Mouse (Mus musculus): Measurements from ENCODE around the gene Zfp473.
"Not testable (repeated sequence)": the region's sequence is repeated elsewhere in the genome, so short reads cannot be mapped to it uniquely, and the experiment has no call there.

The Zfp473 gene

DNA sequence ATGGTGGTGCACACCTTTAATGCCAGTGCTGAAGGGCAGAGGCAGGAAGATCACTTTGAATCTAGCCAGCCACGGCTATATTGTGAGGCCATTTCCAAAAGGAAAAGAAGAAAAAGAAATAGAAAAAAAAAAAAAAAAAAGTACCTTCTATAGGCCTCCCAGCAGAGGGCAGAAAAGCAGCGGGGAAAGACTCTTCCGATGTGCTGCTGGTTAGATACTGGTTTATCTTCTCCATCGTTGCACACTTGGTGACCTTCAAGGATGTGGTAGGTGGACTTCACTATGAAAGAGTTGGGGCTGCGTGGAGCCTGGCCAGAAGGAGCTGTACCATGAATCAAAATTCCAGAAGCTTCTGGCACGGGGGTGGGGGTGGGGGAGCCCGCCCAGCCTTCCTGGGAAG is 26.5 kb downstream of the Zfp473 start:
- no peak for DNase-seq (ENCODE audit: extremely low spot score, low read depth, low spot score)

DNA sequence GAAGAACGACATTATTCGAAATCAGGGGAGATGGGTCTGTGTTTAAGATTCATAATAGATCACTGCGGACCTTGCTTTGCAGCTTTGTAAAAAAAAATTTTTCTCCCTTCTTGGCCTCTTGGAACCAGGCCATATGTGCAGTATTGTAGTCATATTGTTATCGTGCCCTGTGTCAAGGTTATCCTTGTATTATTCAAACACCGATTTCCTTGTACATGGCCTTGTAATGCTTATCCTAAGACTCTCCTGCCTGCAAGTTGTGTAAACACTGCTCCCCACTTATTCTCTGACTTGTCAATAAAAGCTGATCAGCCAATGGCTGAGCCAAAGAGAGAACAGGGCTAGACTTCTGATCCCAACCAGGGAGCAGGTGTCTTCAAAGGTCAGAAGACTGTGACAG is 28.8 kb downstream of the Zfp473 start:
- DNase-seq (ENCODE audit: extremely low spot score, low read depth, low spot score): no peak

DNA sequence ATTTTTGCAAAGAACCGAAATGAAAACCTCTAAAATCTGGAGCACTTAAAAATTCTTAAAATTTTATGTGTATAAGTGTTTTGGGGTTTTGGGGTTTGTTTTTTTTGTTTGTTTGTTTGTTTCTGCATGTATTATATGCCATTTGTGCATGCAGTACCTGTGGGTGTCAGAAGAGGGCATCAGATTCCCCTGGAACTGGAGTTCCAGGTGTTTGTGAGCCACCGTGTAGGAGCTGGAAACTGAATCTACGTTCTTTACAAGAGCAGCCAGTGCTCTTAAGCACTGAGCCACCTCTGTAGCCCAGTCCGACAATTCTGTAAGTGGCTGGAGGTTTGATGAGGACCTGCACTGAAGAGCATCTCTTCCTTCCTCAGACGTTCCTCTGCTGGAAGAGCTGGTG is 41.0 kb downstream of the Zfp473 start:
- DNase-seq (ENCODE audit: extremely low spot score, low read depth, low spot score): no peak

DNA sequence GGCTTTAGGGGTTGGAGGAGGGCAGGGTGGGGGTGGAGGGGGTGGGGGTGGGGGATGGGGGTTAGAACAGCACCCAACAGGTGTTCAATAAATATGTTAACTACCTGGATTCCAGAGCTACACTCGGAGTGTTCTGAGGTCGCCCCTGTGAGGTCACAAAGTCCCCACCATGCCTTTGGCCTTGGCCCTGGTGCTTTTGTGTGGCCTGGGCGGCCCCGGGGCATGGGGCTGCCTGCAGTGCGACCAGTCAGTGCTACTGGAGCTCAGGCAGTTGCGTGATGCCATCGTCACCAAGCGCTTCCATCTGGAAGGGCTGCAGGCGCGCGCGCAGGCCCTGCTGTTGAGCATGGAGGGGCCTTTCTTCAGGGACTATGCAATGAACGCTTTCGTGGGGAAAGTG is 42.3 kb downstream of the Zfp473 start, which contains the start of gene Izumo2:
TSS of gene Izumo2 (plus strand) at position 169 of the 400 bp plus-strand sequence.
- no peak for DNase-seq (ENCODE audit: extremely low spot score, low read depth, low spot score)

DNA sequence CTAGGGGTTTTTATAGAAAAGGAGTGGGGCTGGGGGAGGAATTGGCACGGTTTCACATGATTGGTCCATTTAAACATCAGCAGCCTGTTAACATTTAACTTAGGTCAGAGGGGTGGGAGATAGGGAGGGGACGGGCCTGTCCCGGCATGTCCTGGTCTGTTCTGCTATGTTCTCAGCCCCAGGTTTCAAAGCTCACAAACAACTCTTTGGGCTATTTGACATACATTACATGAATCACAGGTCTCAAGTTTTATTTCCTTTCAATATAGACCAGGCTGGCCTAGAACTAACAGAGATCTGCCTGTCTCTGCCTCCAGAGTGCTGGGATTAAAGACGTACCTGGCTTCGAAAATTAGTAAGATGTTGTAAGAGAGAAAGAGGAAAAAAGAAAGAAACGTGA is 42.8 kb downstream of the Zfp473 start:
- not testable (repeated sequence) for DNase-seq (ENCODE audit: extremely low spot score, low read depth, low spot score)

DNA sequence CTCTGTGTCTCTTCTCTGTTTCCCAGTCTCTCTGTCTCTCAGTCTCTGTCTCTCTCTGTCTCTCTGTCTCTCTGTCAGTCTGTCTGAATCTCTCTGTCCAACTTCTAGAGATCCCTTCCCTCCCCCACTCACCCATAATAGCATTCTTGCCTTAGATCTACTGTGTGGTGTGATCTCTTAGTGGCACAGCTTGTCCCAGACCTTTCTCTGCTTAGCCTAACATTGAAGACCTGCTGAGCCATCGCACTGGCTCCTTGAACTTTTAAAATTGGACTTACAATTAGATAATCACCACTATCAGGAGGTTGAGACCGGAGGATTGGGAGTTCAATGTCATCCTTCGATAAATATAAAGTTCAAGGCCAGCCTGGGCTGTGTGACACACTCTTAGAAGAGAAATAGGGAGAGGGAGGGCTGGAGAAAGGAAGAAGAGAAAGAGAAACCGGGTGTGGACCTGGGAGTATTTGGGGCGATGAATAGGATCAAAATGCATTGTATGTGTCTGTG is 43.6 kb downstream of the Zfp473 start:
- DNase-seq (ENCODE audit: extremely low spot score, low read depth, low spot score): no peak

DNA sequence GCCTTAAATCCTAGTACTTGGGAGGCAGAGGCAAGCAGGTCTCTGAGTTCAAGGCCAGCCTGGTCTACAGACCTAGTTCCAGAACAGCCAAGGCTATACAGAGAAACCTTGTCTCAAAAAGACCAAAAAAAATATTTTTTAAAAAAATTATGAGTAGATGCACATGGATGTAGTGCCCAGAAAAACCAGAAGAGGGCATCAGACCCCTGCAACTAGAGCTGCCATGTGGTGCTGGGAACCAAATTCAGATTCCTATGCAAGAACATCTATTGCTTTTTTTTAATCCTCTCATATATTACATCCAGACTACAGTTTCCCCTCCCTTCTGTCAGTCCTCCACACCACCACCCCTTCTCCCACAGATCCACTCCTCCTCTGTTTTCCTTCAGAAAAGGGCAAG is 44.5 kb downstream of the Zfp473 start:
- DNase-seq (ENCODE audit: extremely low spot score, low read depth, low spot score): no peak

DNA sequence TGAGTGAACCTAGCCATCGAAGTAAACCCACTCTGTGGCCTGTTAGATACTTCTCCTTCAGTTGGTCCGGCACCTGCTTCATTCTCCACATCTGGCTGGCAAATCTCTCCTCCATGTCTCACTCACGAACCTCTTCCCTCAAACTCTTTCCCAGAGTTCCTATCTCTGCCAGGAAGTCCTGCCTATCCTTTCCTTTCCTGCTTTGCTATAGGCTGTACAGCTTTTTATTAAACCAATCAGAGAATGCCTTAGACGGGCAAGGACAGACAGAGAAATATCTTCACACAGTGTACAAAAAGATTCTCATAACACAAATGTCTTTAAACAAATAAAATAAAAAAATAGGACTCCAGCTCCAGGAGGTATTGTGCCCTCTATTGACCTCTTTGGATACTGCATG is 45.8 kb downstream of the Zfp473 start:
- DNase-seq (ENCODE audit: extremely low spot score, low read depth, low spot score): no peak

DNA sequence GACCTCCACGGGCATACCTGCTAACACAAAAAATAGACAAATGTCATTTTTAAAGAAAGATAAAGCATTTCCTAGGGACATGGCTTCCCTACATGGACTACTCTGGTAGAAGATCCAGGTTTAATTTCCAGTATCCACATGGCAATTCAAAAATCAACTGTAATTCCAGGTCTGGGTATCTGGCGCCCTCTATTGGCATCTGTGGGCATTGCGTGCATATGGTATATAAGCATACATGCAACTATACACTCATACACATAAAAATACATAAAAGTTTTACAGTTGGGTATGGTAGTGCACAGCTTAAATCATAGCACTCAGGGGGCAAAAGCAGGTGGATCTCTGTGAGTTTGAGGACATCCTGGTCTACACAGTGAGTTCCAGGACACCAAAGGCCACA is 46.5 kb downstream of the Zfp473 start:
- DNase-seq (ENCODE audit: extremely low spot score, low read depth, low spot score): no peak

DNA sequence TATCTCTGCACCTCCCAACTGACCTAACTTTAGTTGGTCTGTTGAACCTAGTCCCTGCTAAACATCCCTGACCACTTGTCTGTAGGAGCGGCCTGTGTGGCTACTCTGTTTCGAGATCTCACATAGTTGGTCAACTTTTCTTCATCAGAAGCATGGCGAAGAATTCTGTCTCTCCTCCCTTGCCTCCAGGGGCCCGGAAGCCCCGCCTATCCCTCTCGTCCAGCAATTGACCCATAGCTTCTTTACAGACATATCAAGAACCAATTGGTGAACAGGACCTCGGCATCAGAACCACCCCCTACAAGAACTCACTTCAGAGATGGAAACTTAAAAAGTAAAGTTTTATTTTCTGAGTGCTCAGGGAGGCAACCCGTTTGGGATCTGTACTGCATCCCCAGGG is 47.9 kb downstream of the Zfp473 start:
- no peak for DNase-seq (ENCODE audit: extremely low spot score, low read depth, low spot score)

DNA sequence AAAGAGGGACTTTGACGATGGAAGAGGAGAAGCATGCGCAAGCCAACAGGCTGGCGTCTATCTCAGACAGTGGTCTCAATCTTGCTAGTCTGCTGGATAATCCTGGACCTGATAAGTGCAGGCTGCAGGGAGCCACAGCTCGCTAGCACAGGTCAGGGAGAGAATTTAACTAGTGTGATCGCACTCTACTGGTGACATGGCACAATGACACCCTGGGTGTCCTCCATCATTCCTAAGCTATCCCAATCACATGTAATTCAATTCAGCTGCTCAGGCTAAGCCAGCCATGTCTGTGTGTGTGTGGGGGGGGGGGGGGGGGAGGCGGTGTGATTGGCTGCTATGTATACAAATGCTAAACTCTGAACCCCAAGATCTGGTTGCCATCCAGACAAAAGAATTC is 48.9 kb downstream of the Zfp473 start:
- no peak for DNase-seq (ENCODE audit: extremely low spot score, low read depth, low spot score)

DNA sequence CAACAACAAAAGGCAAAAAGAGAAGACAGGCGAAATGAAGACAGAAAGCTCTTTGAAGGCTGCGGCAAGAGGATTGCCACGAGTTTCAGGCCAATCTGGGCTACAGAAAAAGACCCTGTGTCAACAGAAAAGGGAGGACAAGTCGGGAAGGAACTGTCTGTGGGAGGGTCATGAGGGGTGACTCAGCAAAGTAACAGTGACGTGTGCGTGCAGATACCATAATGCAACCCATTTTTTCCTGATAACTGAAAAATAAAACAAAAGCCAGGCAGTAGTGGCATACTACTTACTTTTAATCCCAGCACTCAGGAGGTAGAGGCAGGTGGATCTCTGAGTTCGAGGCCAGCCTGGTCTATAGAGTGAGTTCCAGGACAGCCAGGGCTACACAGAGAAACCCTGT is 52.9 kb downstream of the Zfp473 start:
- no peak for DNase-seq (ENCODE audit: extremely low spot score, low read depth, low spot score)

DNA sequence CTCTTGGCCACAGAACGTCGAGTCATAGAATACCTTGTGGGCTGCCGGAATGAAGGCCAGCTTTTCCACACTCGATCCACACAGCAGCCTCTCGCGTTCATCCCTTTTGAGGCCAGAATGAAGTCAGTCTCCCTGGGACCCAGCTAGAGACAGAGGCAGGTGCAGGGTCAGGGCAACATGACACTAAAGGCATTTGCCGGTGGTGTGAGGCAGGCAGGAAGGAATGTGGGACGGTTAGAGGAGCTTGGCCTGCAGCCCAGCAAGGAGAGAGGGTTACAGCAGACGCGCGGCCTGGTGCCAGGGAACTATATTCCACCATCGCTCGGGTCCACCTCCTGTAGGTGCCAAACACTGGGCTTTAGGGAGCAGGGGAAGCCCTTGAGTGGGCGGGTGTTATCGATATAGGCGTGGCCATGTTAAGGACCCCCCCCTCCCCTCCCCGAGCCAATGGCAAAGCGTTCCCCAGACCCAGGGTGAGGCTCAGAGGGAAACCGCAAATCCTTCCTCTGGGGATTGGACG is 53.6 kb downstream of the Zfp473 start:
- DNase-seq (ENCODE audit: extremely low spot score, low read depth, low spot score): no peak

DNA sequence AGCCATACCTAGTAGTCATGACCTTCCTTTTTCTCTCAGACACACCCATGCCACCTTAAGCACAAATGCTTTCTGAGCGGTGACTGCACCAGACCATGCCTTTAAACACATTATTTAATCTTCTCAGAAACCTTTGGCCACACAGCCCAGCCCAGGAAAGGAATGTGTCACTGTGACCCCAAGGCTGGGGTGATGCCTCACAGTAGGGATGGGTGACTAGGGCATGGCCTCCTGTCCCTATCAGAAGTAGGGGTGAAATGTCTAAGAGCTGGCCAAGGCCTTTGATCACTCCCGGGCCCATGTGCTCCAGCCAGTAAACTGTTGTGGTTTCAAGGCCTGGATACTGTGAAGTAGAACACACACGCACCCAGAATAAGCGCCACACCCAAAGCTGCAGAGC is 55.6 kb downstream of the Zfp473 start:
- no peak for DNase-seq (ENCODE audit: extremely low spot score, low read depth, low spot score)

DNA sequence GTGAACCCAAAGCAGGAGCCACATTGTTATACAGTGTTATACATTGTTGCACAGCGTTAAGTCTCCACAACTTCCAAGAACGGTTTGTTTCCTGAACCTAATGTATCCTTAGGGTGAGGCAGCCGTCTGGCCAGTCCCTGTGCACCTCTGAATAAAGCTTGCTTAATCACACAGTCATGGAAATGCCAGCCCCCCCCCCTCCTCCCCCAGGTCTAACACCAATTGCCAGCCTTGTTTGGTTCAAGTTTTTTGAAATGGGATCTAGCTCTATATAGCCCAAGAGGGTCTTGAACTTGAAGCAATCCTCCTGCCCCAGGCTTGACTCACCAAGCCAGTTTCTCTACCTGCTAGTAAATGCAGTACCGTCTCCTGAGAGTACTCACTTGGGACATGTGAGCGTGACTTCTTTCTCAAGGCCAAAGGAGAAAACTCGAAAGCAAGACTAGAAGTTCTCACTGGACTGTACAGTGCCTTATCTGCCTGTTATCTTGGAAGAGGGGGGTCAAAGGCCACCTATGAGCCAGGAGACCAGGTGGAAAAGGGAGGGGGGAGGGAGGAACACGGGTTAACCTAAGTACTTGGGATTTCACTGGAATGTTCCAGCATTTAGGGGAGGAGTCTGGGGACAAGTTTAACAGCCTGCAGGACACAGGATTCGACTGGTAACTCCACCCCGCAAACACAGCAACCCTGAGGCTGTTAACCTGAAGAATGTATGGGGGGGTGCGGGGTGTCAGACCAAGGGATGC is 57.2 kb downstream of the Zfp473 start:
- no peak for DNase-seq (ENCODE audit: extremely low spot score, low read depth, low spot score)

DNA sequence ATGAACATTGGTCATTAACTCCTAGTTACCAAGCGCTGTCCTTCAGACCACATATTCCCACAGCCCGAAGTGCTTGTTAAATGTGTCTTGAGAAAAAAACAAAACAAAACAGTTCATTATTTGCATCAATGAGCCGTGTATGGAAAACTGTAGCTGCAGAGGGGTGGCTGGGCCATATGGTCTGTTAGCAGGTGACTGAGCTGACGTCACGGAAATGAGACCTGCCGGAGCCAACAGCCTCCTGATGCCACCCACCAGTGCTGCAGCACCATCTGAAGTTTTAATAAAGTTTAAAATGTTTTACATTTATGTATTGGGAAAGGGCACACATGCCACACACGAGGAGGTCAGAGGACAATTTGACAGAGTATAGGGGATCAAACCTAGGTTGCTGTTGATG is 61.5 kb downstream of the Zfp473 start:
- DNase-seq (ENCODE audit: extremely low spot score, low read depth, low spot score): no peak

DNA sequence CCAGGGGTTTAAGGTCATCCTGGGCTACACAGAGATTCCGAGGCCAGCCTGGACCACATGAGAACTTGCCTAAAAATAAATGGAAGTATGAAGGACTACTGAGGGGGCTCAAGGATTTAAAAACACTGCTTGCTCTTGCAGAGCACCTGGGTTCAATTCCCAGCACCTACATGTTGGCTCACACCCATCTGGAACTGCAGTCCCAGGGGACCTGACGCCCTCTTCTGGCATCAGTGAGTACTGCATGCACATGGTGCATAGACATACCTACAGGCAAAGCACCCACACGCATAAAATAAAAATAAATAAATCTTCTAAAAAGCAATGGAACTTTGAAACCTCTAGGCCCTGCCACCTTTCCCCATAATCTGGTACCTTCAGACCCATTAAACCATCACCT is 62.0 kb downstream of the Zfp473 start:
- DNase-seq (ENCODE audit: extremely low spot score, low read depth, low spot score): no peak

DNA sequence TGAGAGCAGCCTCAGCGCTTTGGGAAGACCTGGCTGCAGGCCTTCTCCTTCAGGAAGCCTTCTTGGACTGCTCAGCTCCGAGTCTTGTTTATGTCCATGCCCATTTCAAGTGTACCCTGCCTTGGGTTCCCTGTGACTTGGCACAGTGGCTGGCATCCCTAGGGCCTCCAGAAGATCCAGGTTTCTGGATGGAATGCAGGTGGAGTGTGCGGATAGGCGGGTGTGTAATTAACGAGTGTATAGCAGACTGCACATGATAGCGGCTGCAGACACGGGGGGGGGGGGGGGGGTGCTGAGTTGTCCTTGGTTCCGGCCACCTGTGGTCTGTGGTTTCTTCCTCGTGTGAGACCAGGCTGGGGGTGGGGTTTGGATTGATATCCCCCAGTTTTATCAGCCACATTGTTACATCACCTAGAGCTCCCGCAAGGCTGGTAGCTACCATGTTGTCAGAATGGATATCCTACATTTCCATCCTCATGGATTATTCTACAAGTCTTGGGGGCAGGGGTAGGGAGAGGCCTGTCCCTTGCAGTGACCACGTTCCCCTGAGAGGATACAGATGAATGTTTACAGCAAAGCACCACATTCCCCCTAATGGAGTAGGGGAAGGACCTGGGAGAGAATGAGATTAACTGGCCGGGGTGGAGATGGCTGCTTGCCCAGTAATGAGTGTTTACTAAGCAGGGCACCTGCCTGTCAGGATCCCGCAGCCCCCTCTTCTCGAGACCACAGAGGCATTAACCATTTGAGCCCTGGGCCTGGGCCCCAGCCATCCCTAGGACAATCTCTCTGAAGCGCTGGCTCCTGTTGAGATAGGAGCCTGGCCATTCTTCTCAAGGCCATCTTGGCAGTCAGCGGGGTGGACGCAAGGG is 65.1 kb downstream of the Zfp473 start:
- no peak for DNase-seq (ENCODE audit: extremely low spot score, low read depth, low spot score)

DNA sequence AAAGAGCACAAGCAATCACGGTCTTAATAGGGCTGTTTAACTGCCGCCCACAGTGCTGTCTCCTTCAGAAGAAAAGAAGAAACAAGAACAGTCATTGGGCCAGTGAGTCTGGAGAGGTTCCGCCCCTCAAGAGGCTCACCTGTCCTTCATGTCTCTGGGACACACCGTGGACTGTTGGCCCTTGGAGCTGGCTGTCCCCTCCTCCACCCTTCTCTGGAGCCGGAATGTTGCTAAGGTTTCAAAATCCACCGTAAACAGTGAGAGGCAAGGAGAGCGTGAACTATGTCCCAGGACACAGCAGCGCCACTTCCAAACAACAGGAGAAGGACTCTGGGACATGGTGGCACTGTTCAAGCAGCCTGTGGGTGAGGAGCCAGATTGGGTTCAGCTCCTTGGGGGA is 67.2 kb downstream of the Zfp473 start:
- DNase-seq (ENCODE audit: extremely low spot score, low read depth, low spot score): no peak
